Comparison of ENCODE assay signal across 8 mouse cellular contexts in genomic region chr13:28417431-28417928, GRCm38 (mm10).
DNase-seq lines count a peak whose midpoint lies in the region; ATAC-seq and TF ChIP-seq lines count a peak whose summit lies in the region.

No protein-coding gene starts in this region.

- H3K4me2 ChIP-seq in lung, embryonic 14.5 days, result peak overlapping the region; percentile 60
- peak overlapping the region; percentile 20 for H3K4me2 ChIP-seq in liver, postnatal 0 days (ENCODE audit: low read depth, low read length)
- peak overlapping the region; percentile 61 for H3K4me2 ChIP-seq in neural tube, embryonic 15.5 days

- peak overlapping the region; percentile 37; the same call in 1 of the 2 replicates for H3K9ac ChIP-seq in lung, embryonic 14.5 days
- no peak overlapping the region for H3K9ac ChIP-seq in liver, postnatal 0 days (replicated peaks)
- H3K9ac ChIP-seq in neural tube, embryonic 15.5 days (replicated peaks), result peak overlapping the region; percentile 65

- TF ChIP-seq EP300 in liver, postnatal 0 days (IDR thresholded peaks at IDR 0.05; ENCODE audit: low read depth), result no peak

- H3K36me3 ChIP-seq in lung, embryonic 14.5 days (ENCODE audit: insufficient read depth), result no peaks in the 10 kb centered on the region
- no peaks in the 10 kb centered on the region for H3K36me3 ChIP-seq in forebrain, embryonic 10.5 days (replicated peaks)
- H3K36me3 ChIP-seq in liver, postnatal 0 days (replicated peaks; ENCODE audit: insufficient read depth, low read length), result no peaks in the 10 kb centered on the region
- no peaks in the 10 kb centered on the region for H3K36me3 ChIP-seq in neural tube, embryonic 15.5 days

- no peak for TF ChIP-seq POLR2A in lung, adult 2 months (IDR thresholded peaks at IDR 0.05; ENCODE audit: borderline replicate concordance, extremely low read depth, low read depth, low read length)

- H3K27me3 ChIP-seq in lung, embryonic 14.5 days (ENCODE audit: insufficient read depth, low read length), result no peaks in the 10 kb centered on the region
- H3K27me3 ChIP-seq in forebrain, embryonic 10.5 days (ENCODE audit: poor library complexity, severe bottlenecking), result peaks cover 7% of the 10 kb centered on the region; the same call in 1 of the 2 replicates
- peaks cover 17% of the 10 kb centered on the region; the same call in 1 of the 2 replicates for H3K27me3 ChIP-seq in liver, postnatal 0 days (ENCODE audit: insufficient read depth, low read length)
- no peaks in the 10 kb centered on the region for H3K27me3 ChIP-seq in neural tube, embryonic 15.5 days (replicated peaks)

- H3K4me3 ChIP-seq in lung, embryonic 14.5 days (ENCODE audit: low read depth, low read length), result peak overlapping the region; percentile 17; the same call in 1 of the 2 replicates
- H3K4me3 ChIP-seq in lung, adult 2 months (replicated peaks; ENCODE audit: extremely low read depth, low read depth, low read length), result no peak overlapping the region
- H3K4me3 ChIP-seq in forebrain, embryonic 10.5 days, result peak overlapping the region; percentile 36
- peak overlapping the region; percentile 69 for H3K4me3 ChIP-seq in layer of hippocampus, adult 2 months
- H3K4me3 ChIP-seq in liver, postnatal 0 days (ENCODE audit: low read depth, low read length), result no peak overlapping the region
- peak overlapping the region; percentile 46 for H3K4me3 ChIP-seq in neural tube, embryonic 15.5 days (replicated peaks)

- 2% methylated on average over 7 of the region's 7 CpGs for WGBS in lung, embryonic 14.5 days
- WGBS in lung, adult 2 months, result 4% methylated on average over 7 of the region's 7 CpGs
- WGBS in forebrain, embryonic 10.5 days, result 22% methylated on average over 7 of the region's 7 CpGs
- 5% methylated on average over 7 of the region's 7 CpGs for WGBS in liver, postnatal 0 days (ENCODE audit: insufficient replicate concordance)
- 2% methylated on average over 7 of the region's 7 CpGs for WGBS in neural tube, embryonic 15.5 days

- peak; percentile 85 for DNase-seq in lung, embryonic 14.5 days
- DNase-seq in lung, adult 2 months, result no peak
- DNase-seq in forebrain, embryonic 10.5 days (ENCODE audit: extremely low spot score, low spot score), result no peak
- peak; percentile 79 to 83 for DNase-seq in heart, postnatal 10 days
- DNase-seq in layer of hippocampus, adult 2 months (ENCODE audit: low spot score in 2 of 2), result peak; percentile 52 to 59
- no peak for DNase-seq in liver, postnatal 0 days
- no peak for DNase-seq in urinary bladder, adult 18-20 months (ENCODE audit: low spot score in 2 of 2)

- H3K9me3 ChIP-seq in lung, embryonic 14.5 days (ENCODE audit: low read depth, low read length), result no peaks in the 10 kb centered on the region
- no peaks in the 10 kb centered on the region for H3K9me3 ChIP-seq in forebrain, embryonic 10.5 days
- H3K9me3 ChIP-seq in liver, postnatal 0 days (ENCODE audit: low read length), result no peaks in the 10 kb centered on the region
- no peaks in the 10 kb centered on the region for H3K9me3 ChIP-seq in neural tube, embryonic 15.5 days (replicated peaks)

- peaks cover 35% of the 10 kb centered on the region for H3K4me1 ChIP-seq in lung, embryonic 14.5 days (ENCODE audit: insufficient read depth)
- peaks cover 14% of the 10 kb centered on the region for H3K4me1 ChIP-seq in lung, adult 2 months (ENCODE audit: control insufficient read depth, insufficient read depth, low read length)
- H3K4me1 ChIP-seq in forebrain, embryonic 10.5 days, result peaks cover 75% of the 10 kb centered on the region
- peaks cover 18% of the 10 kb centered on the region for H3K4me1 ChIP-seq in liver, postnatal 0 days (ENCODE audit: insufficient read depth)
- H3K4me1 ChIP-seq in neural tube, embryonic 15.5 days, result peaks cover 60% of the 10 kb centered on the region

- no peak for TF ChIP-seq CTCF in lung, embryonic 14.5 days (IDR thresholded peaks at IDR 0.05; ENCODE audit: low read depth)
- no peak for TF ChIP-seq CTCF in lung, adult 2 months (IDR thresholded peaks at IDR 0.05; ENCODE audit: insufficient read depth, low read length)
- TF ChIP-seq CTCF in layer of hippocampus, adult 2 months (conservative IDR thresholded peaks at IDR 0.05), result no peak
- no peak for TF ChIP-seq CTCF in liver, postnatal 0 days (IDR thresholded peaks at IDR 0.05; ENCODE audit: low read depth)

- ATAC-seq in lung, embryonic 14.5 days (ENCODE audit: insufficient read depth), result peak; percentile 77
- no peak; the same call in 1 of the 2 replicates for ATAC-seq in liver, postnatal 0 days
- ATAC-seq in neural tube, embryonic 15.5 days (ENCODE audit: low FRiP score), result peak; percentile 39

- intact Hi-C loops in heart, postnatal 10 days (cut with DNase I), result loop anchor here (5.0 to 10.0 kb wide), 7 partner anchors 90 to 1187 kb away; no protein-coding TSS in a partner anchor

- H3K27ac ChIP-seq in lung, embryonic 14.5 days (ENCODE audit: low read depth), result peak overlapping the region; percentile 96
- peak overlapping the region; percentile 87 for H3K27ac ChIP-seq in forebrain, embryonic 10.5 days
- peak overlapping the region; percentile 91 for H3K27ac ChIP-seq in layer of hippocampus, adult 2 months
- H3K27ac ChIP-seq in liver, postnatal 0 days (ENCODE audit: low read depth), result no peak overlapping the region
- H3K27ac ChIP-seq in neural tube, embryonic 15.5 days (replicated peaks), result peak overlapping the region; percentile 97

Comparison
In these comparisons a context has a peak if more than half of its experiments do, and no peak if none do; other contexts are left out.
1. DNase-seq: peak in lung, embryonic 14.5 days (single experiment), heart, postnatal 10 days (2 of 2) and layer of hippocampus, adult 2 months (2 of 2); none in lung, adult 2 months (single experiment), forebrain, embryonic 10.5 days (single experiment), liver, postnatal 0 days (single experiment) and urinary bladder, adult 18-20 months (0 of 2).
2. H3K4me3 ChIP-seq: peak in lung, embryonic 14.5 days (single experiment), forebrain, embryonic 10.5 days (single experiment), layer of hippocampus, adult 2 months (single experiment) and neural tube, embryonic 15.5 days (single experiment); none in lung, adult 2 months (single experiment) and liver, postnatal 0 days (single experiment).
3. Peak in every context shown above with its lines, with median percentiles within 50 percentile points of each other: H3K4me2 ChIP-seq.